Comparison of ENCODE assay signal across 14 mouse cellular contexts in the genomic region with DNA sequence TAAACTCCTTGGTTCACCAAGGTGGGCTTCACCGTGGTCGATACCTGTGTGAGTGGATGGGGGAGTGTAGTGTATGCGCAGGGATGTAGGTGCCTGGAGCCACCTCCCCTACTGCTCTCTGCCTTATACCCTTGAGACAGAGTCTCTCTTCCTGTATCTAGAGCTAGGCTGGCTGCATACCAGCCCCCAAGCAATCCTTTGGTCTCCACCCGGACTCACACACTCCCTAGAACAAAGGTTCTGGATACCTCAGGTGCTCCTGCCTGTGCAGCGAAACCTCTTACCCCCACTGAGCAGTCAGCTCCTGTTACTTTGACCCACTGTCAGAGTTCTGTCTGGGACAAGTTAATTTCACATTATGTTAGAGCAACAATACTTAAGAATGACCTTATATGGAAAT. TPM values are rescaled to one million over a fixed set of nuclear protein-coding genes. Genes with fewer than 3 reads are reported as not detected.
DNase-seq lines count a peak whose midpoint lies in the region; ATAC-seq and TF ChIP-seq lines count a peak whose summit lies in the region.
"Had no signal": no experiment of that assay in that cellular context is flagged by ENCODE, and none has a peak within 500 bp of the region (broad histone marks: within the 10 kb centered on the region; RNA-seq: fewer than 3 reads in every experiment).

No protein-coding gene starts in this region.

- peaks cover 18% of the 10 kb centered on the region for H3K4me1 ChIP-seq in forebrain, postnatal 0 days (ENCODE audit: insufficient read depth)
- H3K4me1 ChIP-seq in forebrain, embryonic 16.5 days (replicated peaks; ENCODE audit: control insufficient read depth, insufficient read depth, low read length) = peaks cover 41% of the 10 kb centered on the region
- H3K4me1 ChIP-seq in embryonic facial prominence, embryonic 10.5 days = peaks cover 45% of the 10 kb centered on the region
- H3K4me1 ChIP-seq in midbrain, embryonic 14.5 days (ENCODE audit: control insufficient read depth, insufficient read depth, low read length) = peaks cover 30% of the 10 kb centered on the region

- no peaks in the 10 kb centered on the region for H3K27me3 ChIP-seq in forebrain, postnatal 0 days (ENCODE audit: insufficient read depth, low read length)
- no peaks in the 10 kb centered on the region for H3K27me3 ChIP-seq in forebrain, embryonic 16.5 days (replicated peaks; ENCODE audit: control insufficient read depth, insufficient read depth, low read length)
- no peaks in the 10 kb centered on the region for H3K27me3 ChIP-seq in embryonic facial prominence, embryonic 10.5 days (replicated peaks; ENCODE audit: low read depth, poor library complexity, severe bottlenecking)
- H3K27me3 ChIP-seq in midbrain, embryonic 14.5 days (ENCODE audit: control insufficient read depth, insufficient read depth, low read length) = no peaks in the 10 kb centered on the region

- TF ChIP-seq CTCF in forebrain, postnatal 0 days (IDR thresholded peaks at IDR 0.05; ENCODE audit: low read depth) = no peak

- intact Hi-C loops in left cerebral cortex, postnatal 14 days (cut with DNase I) = no loop called here

- H3K9me3 ChIP-seq in forebrain, postnatal 0 days (ENCODE audit: low read length) = no peaks in the 10 kb centered on the region
- H3K9me3 ChIP-seq in forebrain, embryonic 16.5 days (ENCODE audit: control insufficient read depth, low read length) = no peaks in the 10 kb centered on the region
- no peaks in the 10 kb centered on the region for H3K9me3 ChIP-seq in embryonic facial prominence, embryonic 10.5 days
- no peaks in the 10 kb centered on the region for H3K9me3 ChIP-seq in midbrain, embryonic 14.5 days (ENCODE audit: control insufficient read depth, low read length)

- H3K4me3 ChIP-seq in forebrain, postnatal 0 days (ENCODE audit: low read depth, low read length) = no peak overlapping the region
- no peak overlapping the region for H3K4me3 ChIP-seq in forebrain, embryonic 16.5 days (replicated peaks; ENCODE audit: low read length)
- H3K4me3 ChIP-seq in embryonic facial prominence, embryonic 10.5 days = peak overlapping the region; percentile 1; the same call in 1 of the 2 replicates
- H3K4me3 ChIP-seq in midbrain, embryonic 14.5 days (replicated peaks; ENCODE audit: low read depth, low read length) = no peak overlapping the region
- H3K4me3 ChIP-seq: gastrocnemius, adult 2 months had no signal

- no peak overlapping the region for H3K9ac ChIP-seq in forebrain, postnatal 0 days
- H3K9ac ChIP-seq in forebrain, embryonic 16.5 days (replicated peaks; ENCODE audit: low read depth, low read length) = no peak overlapping the region
- no peak overlapping the region for H3K9ac ChIP-seq in midbrain, embryonic 14.5 days (replicated peaks; ENCODE audit: low read length)

- H3K27ac ChIP-seq in forebrain, postnatal 0 days (ENCODE audit: low read depth, low read length) = 0 out of 2 replicates have a peak overlapping the region, but pooled peaks have one; percentile 17
- H3K27ac ChIP-seq in forebrain, embryonic 16.5 days (ENCODE audit: low read length) = no peak overlapping the region
- peak overlapping the region; percentile 100 for H3K27ac ChIP-seq in embryonic facial prominence, embryonic 10.5 days (replicated peaks)
- H3K27ac ChIP-seq in midbrain, embryonic 14.5 days (replicated peaks; ENCODE audit: low read depth, low read length) = 0 out of 2 replicates have a peak overlapping the region, but pooled peaks have one; percentile 26
- H3K27ac ChIP-seq: gastrocnemius, adult 2 months had no signal

- 77% methylated on average over 5 of the region's 5 CpGs for WGBS in forebrain, postnatal 0 days
- 78% methylated on average over 5 of the region's 5 CpGs for WGBS in forebrain, embryonic 16.5 days
- WGBS in embryonic facial prominence, embryonic 10.5 days = 68% methylated on average over 5 of the region's 5 CpGs
- WGBS in midbrain, embryonic 14.5 days = 76% methylated on average over 5 of the region's 5 CpGs

- no peak for ATAC-seq in forebrain, postnatal 0 days
- no peak for ATAC-seq in forebrain, embryonic 16.5 days
- no peak for ATAC-seq in midbrain, embryonic 14.5 days (ENCODE audit: low FRiP score, low TSS enrichment)
- ATAC-seq in megakaryocyte progenitor cell, adult 5-6 weeks (replicated peaks; ENCODE audit: poor library complexity) = no peak

- H3K36me3 ChIP-seq in forebrain, postnatal 0 days (ENCODE audit: insufficient read depth) = no peaks in the 10 kb centered on the region
- H3K36me3 ChIP-seq in forebrain, embryonic 16.5 days (ENCODE audit: control insufficient read depth, insufficient read depth) = no peaks in the 10 kb centered on the region
- no peaks in the 10 kb centered on the region; the same call in 1 of the 2 replicates for H3K36me3 ChIP-seq in embryonic facial prominence, embryonic 10.5 days (replicated peaks)
- H3K36me3 ChIP-seq in midbrain, embryonic 14.5 days (ENCODE audit: control insufficient read depth, insufficient read depth, low read length) = no peaks in the 10 kb centered on the region

- DNase-seq in forebrain, postnatal 0 days = peak; percentile 6
- DNase-seq in embryonic facial prominence, embryonic 10.5 days (ENCODE audit: low spot score) = no peak
- peak; percentile 90 for DNase-seq in kidney, adult 9 months
- DNase-seq in midbrain, embryonic 14.5 days = no peak
- no peak for DNase-seq in urinary bladder, postnatal 36 days (ENCODE audit: low spot score in 2 of 2)
- DNase-seq in left cerebral cortex, postnatal 14 days (ENCODE audit: low spot score in 2 of 2) = no peak
- DNase-seq: adrenal gland, postnatal 10 days; gastrocnemius, adult 2 months; heart, postnatal 14 days; lung, adult 2 months; spleen, adult 18-20 months; thymus, adult 2 months had no signal

- H3K4me2 ChIP-seq in forebrain, postnatal 0 days (ENCODE audit: low read depth) = no peak overlapping the region
- no peak overlapping the region for H3K4me2 ChIP-seq in forebrain, embryonic 16.5 days (ENCODE audit: low read length)
- H3K4me2 ChIP-seq in midbrain, embryonic 14.5 days (ENCODE audit: low read length) = no peak overlapping the region

RNA-seq across cellular contexts. Expression of a gene that starts 8.2 kb away (rescaled TPM):
- total RNA-seq in forebrain, postnatal 0 days (2014; rRNA removed) = 99.7 and 116 TPM in 2 replicates
- 14.9 and 23.4 TPM in 2 replicates for polyA plus RNA-seq in forebrain, postnatal 0 days (2015; fragmentation: Nextera tagmentation; extraction: Ambion mirVana)
- 34.8 and 40.4 TPM in 2 replicates for polyA plus RNA-seq in forebrain, embryonic 16.5 days (2015; fragmentation: Nextera tagmentation; extraction: Ambion mirVana)
- polyA plus RNA-seq in embryonic facial prominence, embryonic 10.5 days (2016; fragmentation: Nextera tagmentation; extraction: Ambion mirVana) = 21.8 and 26.5 TPM in 2 replicates
- polyA plus RNA-seq in midbrain, embryonic 14.5 days (2014; fragmentation: Nextera tagmentation; extraction: Ambion mirVana) = 37.7 and 47.4 TPM in 2 replicates
- total RNA-seq in megakaryocyte progenitor cell, adult 5-6 weeks (2015) = 27.3 and 30.2 TPM in 2 replicates
- 10.9 and 14.5 TPM in 2 replicates for total RNA-seq in megakaryocyte progenitor cell, adult 5-6 weeks (2017)
- 100 to 1,000 TPM; 136 to 162 TPM for total RNA-seq in left cerebral cortex, postnatal 14 days (2021)

Comparison
In these comparisons a context has a peak if more than half of its experiments do, and no peak if none do; other contexts are left out.
1. DNase-seq: peak in forebrain, postnatal 0 days (single experiment) and kidney, adult 9 months (single experiment); none in embryonic facial prominence, embryonic 10.5 days (single experiment), midbrain, embryonic 14.5 days (single experiment), urinary bladder, postnatal 36 days (0 of 2) and left cerebral cortex, postnatal 14 days (0 of 2).